Mouse (Mus musculus): ENCODE measurements at regions not wholly inside any gene's neighbourhood (a gene's known extent, or its start where the extent isn't known, plus 50 kb on each side); places are given as distances from the start of the nearest gene placed in this dataset.
"Not testable (repeated sequence)": the region's sequence is repeated elsewhere in the genome, so short reads cannot be mapped to it uniquely, and the experiment has no call there.

DNA sequence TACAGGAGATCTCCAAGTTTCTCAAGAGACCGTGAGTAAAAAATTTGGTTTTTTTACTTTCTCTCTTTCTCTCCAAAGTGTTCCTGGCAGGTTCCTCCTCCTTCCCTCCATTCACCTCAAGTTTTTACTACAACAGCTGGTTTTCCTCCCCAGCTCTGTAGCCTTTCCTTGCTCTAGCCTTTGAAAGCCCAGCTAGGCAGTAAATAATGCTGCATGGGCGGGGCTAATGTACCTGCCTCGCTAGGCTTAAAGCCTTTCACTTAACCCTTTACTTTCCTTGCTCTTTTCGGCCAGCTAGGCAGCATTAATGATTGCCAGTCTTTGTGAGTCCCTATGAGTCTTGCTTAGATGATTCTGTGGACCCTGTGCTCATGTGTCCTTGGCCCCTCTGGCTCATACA lies 720.0 kb upstream of the Adam24 start:
- DNase-seq (no peak), ATAC-seq (ENCODE audit: low FRiP score, low TSS enrichment) (no peak)
- Histone ChIP-seq H3K9ac (replicated peaks; ENCODE audit: low read length) (no peak overlapping the region), H3K27me3 (ENCODE audit: control insufficient read depth, insufficient read depth, low read length) (no peaks in the 10 kb centered on the region), H3K27ac (replicated peaks; ENCODE audit: low read depth, low read length) (no peak overlapping the region), H3K9me3 (ENCODE audit: control insufficient read depth, low read length) (no peaks in the 10 kb centered on the region), H3K36me3 (ENCODE audit: control insufficient read depth, insufficient read depth, low read length) (no peaks in the 10 kb centered on the region), H3K4me3 (replicated peaks; ENCODE audit: low read depth, low read length) (no peak overlapping the region), H3K4me2 (ENCODE audit: low read length) (no peak overlapping the region), H3K4me1 (ENCODE audit: control insufficient read depth, insufficient read depth, low read length) (no peaks in the 10 kb centered on the region)
- WGBS, result 45% methylated on average over 4 of the region's 4 CpGs

DNA sequence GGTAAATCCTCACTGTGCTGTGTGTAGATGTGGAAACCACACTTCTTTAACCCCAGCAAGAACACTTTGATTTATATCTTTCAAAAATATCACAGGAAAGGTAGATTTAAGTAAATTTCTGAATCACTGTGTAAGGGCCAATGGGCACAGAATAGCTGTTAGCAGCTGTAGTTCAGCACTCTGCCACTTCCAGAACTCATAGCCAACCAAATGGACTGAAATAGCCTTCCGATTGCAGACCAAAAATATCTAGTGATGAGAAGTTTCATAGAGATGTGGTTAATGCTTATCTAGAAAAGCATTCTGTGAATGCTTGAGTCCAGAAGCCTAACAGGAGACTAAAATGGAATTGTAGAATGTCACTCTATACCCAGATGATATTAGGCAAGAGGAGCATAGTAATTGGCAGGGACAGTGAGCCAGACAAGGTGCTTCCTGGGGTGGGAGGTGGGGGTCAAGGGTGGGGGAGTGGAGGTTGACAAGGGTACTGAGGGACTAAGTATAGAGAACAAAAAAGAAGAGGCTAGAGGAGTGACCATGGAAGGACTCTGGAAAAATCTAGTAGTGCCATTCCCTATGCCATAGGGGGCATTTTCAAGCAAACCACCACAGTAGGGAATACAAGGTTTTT lies 669.6 kb upstream of the Adam24 start:
- Histone ChIP-seq H3K27me3 (ENCODE audit: control insufficient read depth, insufficient read depth, low read length) (no peaks in the 10 kb centered on the region), H3K4me3 (replicated peaks; ENCODE audit: low read depth, low read length) (no peak overlapping the region), H3K4me2 (ENCODE audit: low read length) (no peak overlapping the region), H3K27ac (replicated peaks; ENCODE audit: low read depth, low read length) (no peak overlapping the region), H3K4me1 (ENCODE audit: control insufficient read depth, insufficient read depth, low read length) (no peaks in the 10 kb centered on the region), H3K9ac (replicated peaks; ENCODE audit: low read length) (no peak overlapping the region), H3K36me3 (ENCODE audit: control insufficient read depth, insufficient read depth, low read length) (no peaks in the 10 kb centered on the region), H3K9me3 (ENCODE audit: control insufficient read depth, low read length) (no peaks in the 10 kb centered on the region)
- 98% methylated on average over 1 of the region's 1 CpGs for WGBS
- DNase-seq, result no peak
- no peak for ATAC-seq (ENCODE audit: low FRiP score, low TSS enrichment)

DNA sequence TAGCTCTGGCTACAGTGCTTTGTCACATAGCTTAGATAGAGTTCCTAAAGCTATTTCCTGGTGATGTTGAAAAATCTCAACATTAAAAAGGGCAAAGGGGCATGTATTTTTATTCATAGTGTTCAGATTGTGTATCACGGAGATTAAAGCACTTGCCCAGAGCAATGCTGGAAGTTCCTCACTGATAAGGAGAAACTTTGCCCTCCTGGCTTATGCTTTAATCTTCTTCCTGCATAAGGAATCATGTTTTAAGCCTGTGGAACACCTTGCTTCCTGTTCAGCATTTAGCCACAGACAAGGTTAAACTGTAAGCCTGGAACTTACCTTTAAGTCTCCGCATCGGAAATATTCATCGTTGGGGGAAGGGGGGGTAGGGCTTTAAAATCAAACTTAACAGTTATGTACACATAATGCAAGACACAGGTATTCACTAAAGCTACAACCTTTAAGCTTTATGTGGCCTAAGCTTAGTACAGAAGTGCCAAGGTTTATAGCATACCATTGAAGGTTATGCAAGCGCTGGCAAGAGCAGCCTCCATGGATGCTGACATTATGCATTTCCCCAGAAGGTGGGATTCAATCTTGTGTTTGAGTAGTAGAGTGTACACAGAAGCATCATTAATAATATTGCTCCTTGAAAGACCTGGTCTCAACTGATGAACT lies 655.5 kb upstream of the Adam24 start:
- ATAC-seq (ENCODE audit: low FRiP score, low TSS enrichment) (no peak), DNase-seq (peak; percentile 15)
- H3K4me2 ChIP-seq (ENCODE audit: low read length), result no peak overlapping the region
- H3K27me3 ChIP-seq (ENCODE audit: control insufficient read depth, insufficient read depth, low read length), result no peaks in the 10 kb centered on the region
- 90% methylated on average over 5 of the region's 5 CpGs for WGBS
- H3K27ac ChIP-seq (replicated peaks; ENCODE audit: low read depth, low read length), result no peak overlapping the region
- no peaks in the 10 kb centered on the region for H3K36me3 ChIP-seq (ENCODE audit: control insufficient read depth, insufficient read depth, low read length)
- no peaks in the 10 kb centered on the region for H3K4me1 ChIP-seq (ENCODE audit: control insufficient read depth, insufficient read depth, low read length)
- H3K9me3 ChIP-seq (ENCODE audit: control insufficient read depth, low read length), result no peaks in the 10 kb centered on the region
- H3K4me3 ChIP-seq (replicated peaks; ENCODE audit: low read depth, low read length), result no peak overlapping the region
- H3K9ac ChIP-seq (replicated peaks; ENCODE audit: low read length), result no peak overlapping the region

- no peak overlapping the region for H3K27ac ChIP-seq (replicated peaks; ENCODE audit: low read depth, low read length)
- DNase-seq (no peak), ATAC-seq (ENCODE audit: low FRiP score, low TSS enrichment) (no peak)
- H3K4me3 ChIP-seq (replicated peaks; ENCODE audit: low read depth, low read length), result no peak overlapping the region
- no peaks in the 10 kb centered on the region for H3K27me3 ChIP-seq (ENCODE audit: control insufficient read depth, insufficient read depth, low read length)
- H3K9ac ChIP-seq (replicated peaks; ENCODE audit: low read length), result no peak overlapping the region
- no peaks in the 10 kb centered on the region for H3K4me1 ChIP-seq (ENCODE audit: control insufficient read depth, insufficient read depth, low read length)
- H3K36me3 ChIP-seq (ENCODE audit: control insufficient read depth, insufficient read depth, low read length), result no peaks in the 10 kb centered on the region
- H3K4me2 ChIP-seq (ENCODE audit: low read length), result no peak overlapping the region
- no peaks in the 10 kb centered on the region for H3K9me3 ChIP-seq (ENCODE audit: control insufficient read depth, low read length)
These were observed 610.7 kb upstream of the Adam24 start for GRCm38 (mm10) chr8:40064145-40064544.

DNA sequence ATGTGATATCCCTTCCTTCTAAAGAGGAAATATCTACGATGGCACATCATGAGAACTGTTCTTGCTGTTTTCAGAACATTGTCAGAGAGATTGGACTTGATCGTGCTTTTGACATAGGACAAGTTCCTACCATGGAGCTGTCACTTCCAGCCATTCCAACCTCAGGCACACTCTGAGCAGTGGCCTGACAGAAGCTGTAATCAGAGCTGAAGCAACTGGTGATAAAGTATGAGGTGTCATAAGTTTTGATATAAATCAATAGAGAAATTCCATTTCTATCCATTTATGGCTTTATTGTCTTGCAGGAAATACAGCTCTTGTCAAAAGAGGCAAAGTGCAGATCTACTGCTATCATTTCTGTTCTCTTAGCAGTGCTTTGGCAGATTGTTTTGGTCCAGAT lies 603.7 kb upstream of the Adam24 start:
- DNase-seq (no peak), ATAC-seq (ENCODE audit: low FRiP score, low TSS enrichment) (no peak)
- no peak overlapping the region for H3K9ac ChIP-seq (replicated peaks; ENCODE audit: low read length)
- no peak overlapping the region for H3K4me2 ChIP-seq (ENCODE audit: low read length)
- no peaks in the 10 kb centered on the region for H3K27me3 ChIP-seq (ENCODE audit: control insufficient read depth, insufficient read depth, low read length)
- H3K27ac ChIP-seq (replicated peaks; ENCODE audit: low read depth, low read length), result no peak overlapping the region
- H3K4me3 ChIP-seq (replicated peaks; ENCODE audit: low read depth, low read length), result no peak overlapping the region
- no peaks in the 10 kb centered on the region for H3K9me3 ChIP-seq (ENCODE audit: control insufficient read depth, low read length)
- no peaks in the 10 kb centered on the region for H3K4me1 ChIP-seq (ENCODE audit: control insufficient read depth, insufficient read depth, low read length)
- 92% methylated on average over 2 of the region's 2 CpGs for WGBS
- H3K36me3 ChIP-seq (ENCODE audit: control insufficient read depth, insufficient read depth, low read length), result no peaks in the 10 kb centered on the region

- not testable (repeated sequence) for H3K4me3 ChIP-seq (replicated peaks; ENCODE audit: low read depth, low read length); H3K9me3 ChIP-seq (ENCODE audit: control insufficient read depth, low read length); H3K27me3 ChIP-seq (ENCODE audit: control insufficient read depth, insufficient read depth, low read length); H3K27ac ChIP-seq (replicated peaks; ENCODE audit: low read depth, low read length); ATAC-seq (ENCODE audit: low FRiP score, low TSS enrichment); H3K36me3 ChIP-seq (ENCODE audit: control insufficient read depth, insufficient read depth, low read length); H3K4me1 ChIP-seq (ENCODE audit: control insufficient read depth, insufficient read depth, low read length); DNase-seq; H3K9ac ChIP-seq (replicated peaks; ENCODE audit: low read length); H3K4me2 ChIP-seq (ENCODE audit: low read length)
These were observed 593.9 kb upstream of the Adam24 start for GRCm38 (mm10) chr8:40080976-40081375.

- Histone ChIP-seq H3K9ac (replicated peaks; ENCODE audit: low read length) (no peak overlapping the region), H3K9me3 (ENCODE audit: control insufficient read depth, low read length) (no peaks in the 10 kb centered on the region), H3K4me2 (ENCODE audit: low read length) (no peak overlapping the region), H3K27me3 (ENCODE audit: control insufficient read depth, insufficient read depth, low read length) (no peaks in the 10 kb centered on the region), H3K36me3 (ENCODE audit: control insufficient read depth, insufficient read depth, low read length) (no peaks in the 10 kb centered on the region), H3K4me3 (replicated peaks; ENCODE audit: low read depth, low read length) (no peak overlapping the region), H3K27ac (replicated peaks; ENCODE audit: low read depth, low read length) (no peak overlapping the region), H3K4me1 (ENCODE audit: control insufficient read depth, insufficient read depth, low read length) (no peaks in the 10 kb centered on the region)
- WGBS, result 73% methylated on average over 1 of the region's 1 CpGs
- no peak for ATAC-seq (ENCODE audit: low FRiP score, low TSS enrichment)
- DNase-seq, result no peak
These were observed 590.7 kb upstream of the Adam24 start for GRCm38 (mm10) chr8:40084129-40084528.

DNA sequence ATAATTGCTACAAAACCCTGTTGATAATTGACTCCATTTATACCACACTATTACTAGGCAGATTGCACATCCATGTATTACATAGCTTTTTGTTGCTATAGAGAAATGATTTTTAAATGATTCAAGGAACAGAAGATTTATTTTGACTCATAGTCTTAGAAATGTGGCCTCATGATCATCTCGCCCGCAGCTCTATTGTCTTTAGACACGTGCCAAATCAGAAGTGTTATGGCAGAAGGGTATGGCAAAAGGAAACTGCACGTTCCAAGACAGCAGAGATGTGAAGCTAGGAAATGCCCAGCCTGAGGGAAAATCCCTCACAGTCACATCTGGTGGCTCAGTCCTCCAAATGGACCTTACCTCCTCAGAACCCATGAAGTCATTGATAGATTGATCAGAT lies 585.5 kb upstream of the Adam24 start:
- no peaks in the 10 kb centered on the region for H3K4me1 ChIP-seq (ENCODE audit: control insufficient read depth, insufficient read depth, low read length)
- WGBS, result 92% methylated on average over 4 of the region's 4 CpGs
- no peak overlapping the region for H3K4me3 ChIP-seq (replicated peaks; ENCODE audit: low read depth, low read length)
- H3K36me3 ChIP-seq (ENCODE audit: control insufficient read depth, insufficient read depth, low read length), result no peaks in the 10 kb centered on the region
- DNase-seq, result no peak
- no peak overlapping the region for H3K4me2 ChIP-seq (ENCODE audit: low read length)
- H3K9me3 ChIP-seq (ENCODE audit: control insufficient read depth, low read length), result no peaks in the 10 kb centered on the region
- ATAC-seq (ENCODE audit: low FRiP score, low TSS enrichment), result no peak
- no peaks in the 10 kb centered on the region for H3K27me3 ChIP-seq (ENCODE audit: control insufficient read depth, insufficient read depth, low read length)
- no peak overlapping the region for H3K9ac ChIP-seq (replicated peaks; ENCODE audit: low read length)
- H3K27ac ChIP-seq (replicated peaks; ENCODE audit: low read depth, low read length), result no peak overlapping the region

- Histone ChIP-seq H3K4me2 (ENCODE audit: low read length) (no peak overlapping the region), H3K27me3 (ENCODE audit: control insufficient read depth, insufficient read depth, low read length) (no peaks in the 10 kb centered on the region), H3K27ac (replicated peaks; ENCODE audit: low read depth, low read length) (no peak overlapping the region), H3K36me3 (ENCODE audit: control insufficient read depth, insufficient read depth, low read length) (no peaks in the 10 kb centered on the region), H3K9me3 (ENCODE audit: control insufficient read depth, low read length) (no peaks in the 10 kb centered on the region), H3K4me3 (replicated peaks; ENCODE audit: low read depth, low read length) (no peak overlapping the region), H3K9ac (replicated peaks; ENCODE audit: low read length) (no peak overlapping the region), H3K4me1 (ENCODE audit: control insufficient read depth, insufficient read depth, low read length) (no peaks in the 10 kb centered on the region)
- no peak for DNase-seq
- 82% methylated on average over 3 of the region's 3 CpGs for WGBS
- no peak for ATAC-seq (ENCODE audit: low FRiP score, low TSS enrichment)
These were observed 550.5 kb upstream of the Adam24 start for GRCm38 (mm10) chr8:40124402-40124801.

Measured in midbrain, embryonic 14.5 days (tissue).